Mouse (Mus musculus): Measurements from ENCODE around the gene 4930404N11Rik.

GRCm38 (mm10) chr10:81399296-81399695 is 33.7 kb upstream of the 4930404N11Rik start:
- TF ChIP-seq FLI1 (IDR thresholded peaks at IDR 0.05; ENCODE audit: low read length) (no peak), GATA1 (IDR thresholded peaks at IDR 0.05; ENCODE audit: borderline replicate concordance, low read length) (no peak)

Data from megakaryocyte, embryonic 14.5 days (primary cell).